Mouse (Mus musculus) heart, postnatal 14 days (tissue): ENCODE data around the gene Extl1. TPM values are rescaled to one million over a fixed set of nuclear protein-coding genes. Genes with fewer than 3 reads are reported as not detected.

Source experiments
- DNase-seq, 2 experiments: peaks; one replicate each; pipeline ENCODE4 v3.0.0; 2021 to 2022
- intact Hi-C: fragments of 180-260 bp; cut with DNase I; formaldehyde crosslinking; loops from one replicate; pipeline ENCODE4 v1.15.1; 2025
- total RNA-seq, 2 experiments: library from RNA; stranded (reverse); gene quantifications; 2 replicates each; pipeline ENCODE4 v1.2.3; 2021

The Extl1 gene
- total RNA-seq, 2 experiments from 2014 or later = 11.4 to 12.0 TPM

DNA sequence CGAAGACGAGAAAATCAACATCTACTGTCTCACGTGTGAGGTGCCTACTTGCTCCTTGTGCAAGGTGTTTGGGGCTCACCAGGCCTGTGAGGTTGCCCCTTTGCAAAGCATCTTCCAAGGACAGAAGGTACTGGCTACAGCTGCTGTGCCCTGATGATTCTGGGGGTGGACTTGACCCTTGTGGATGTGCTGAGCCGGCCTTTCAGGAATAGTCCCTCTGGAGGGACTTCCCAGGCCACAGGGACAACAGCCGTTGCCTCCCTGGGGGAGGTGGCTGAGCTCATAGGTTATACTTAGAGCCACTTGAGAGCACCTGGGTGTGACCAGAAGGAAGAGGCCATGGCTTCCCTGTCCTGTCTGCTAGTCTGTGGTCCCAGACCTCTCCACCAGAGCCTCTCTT is 64.0 kb downstream of the Extl1 start:
- intact Hi-C loops = loop anchor here (5.0 kb wide), 1 partner anchor 38 kb away; no protein-coding TSS in a partner anchor
- no peak for DNase-seq

DNA sequence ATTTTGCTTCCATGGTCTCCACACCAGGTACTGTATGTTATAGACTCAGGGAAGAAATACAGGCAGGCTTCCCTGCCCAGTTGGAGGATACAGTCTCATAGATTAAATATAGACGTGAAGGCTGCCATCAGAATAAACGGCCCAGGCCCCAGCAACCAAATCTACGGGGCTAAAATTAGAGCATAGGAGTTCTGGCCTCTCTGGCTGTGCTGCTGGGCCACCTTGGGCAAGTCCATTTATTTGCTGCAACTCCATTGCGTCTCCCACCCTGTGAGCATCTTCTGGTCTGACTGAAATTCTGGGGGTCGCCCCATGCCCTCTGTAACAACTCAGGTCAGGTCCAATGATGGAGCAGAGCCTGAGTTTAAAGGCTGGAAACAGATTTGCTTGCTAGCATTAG is 64.6 kb downstream of the Extl1 start:
- no peak for DNase-seq
- intact Hi-C loops = no loop called here

DNA sequence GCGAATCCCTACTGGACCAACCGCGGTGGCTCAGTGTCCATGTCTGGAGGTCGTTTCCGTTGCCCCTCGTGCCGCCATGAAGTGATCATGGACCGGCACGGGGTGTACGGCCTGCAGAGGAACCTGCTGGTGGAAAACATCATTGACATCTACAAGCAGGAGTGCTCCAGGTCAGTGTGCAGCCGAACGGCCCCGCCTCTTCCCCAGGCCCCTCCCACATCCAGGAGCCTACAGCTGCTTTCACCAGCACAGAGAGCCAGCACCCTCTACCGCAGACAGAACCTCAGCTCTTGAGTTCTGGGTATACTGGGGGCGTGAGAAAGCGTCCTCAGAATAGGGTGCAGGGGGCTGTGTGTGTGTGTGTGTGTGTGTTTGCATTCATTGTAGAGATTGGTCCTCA is 67.3 kb downstream of the Extl1 start:
- peak; percentile 34 to 53 for DNase-seq
- intact Hi-C loops = no loop called here

DNA sequence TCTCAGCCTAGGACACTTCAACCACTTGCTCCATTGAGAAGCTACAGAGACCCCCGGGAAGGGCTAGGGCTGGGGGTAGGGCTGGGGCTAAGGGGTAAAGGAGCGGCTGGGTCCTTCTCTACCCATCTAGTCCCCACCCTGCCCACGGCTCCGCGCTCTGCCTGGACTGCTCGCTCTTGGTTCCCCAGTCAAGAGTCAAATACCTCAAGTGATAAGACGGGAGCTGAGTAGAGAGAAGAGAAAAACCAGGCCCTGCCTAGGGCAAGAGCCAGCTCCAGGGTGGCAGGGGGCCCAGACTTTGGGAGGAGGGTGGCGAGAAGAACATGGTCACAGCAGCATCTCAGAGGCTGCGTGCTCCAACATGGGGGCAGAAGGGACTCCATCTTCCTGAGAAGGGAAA is 68.2 kb downstream of the Extl1 start:
- DNase-seq = peak; percentile 49 to 73
- intact Hi-C loops = no loop called here

DNA sequence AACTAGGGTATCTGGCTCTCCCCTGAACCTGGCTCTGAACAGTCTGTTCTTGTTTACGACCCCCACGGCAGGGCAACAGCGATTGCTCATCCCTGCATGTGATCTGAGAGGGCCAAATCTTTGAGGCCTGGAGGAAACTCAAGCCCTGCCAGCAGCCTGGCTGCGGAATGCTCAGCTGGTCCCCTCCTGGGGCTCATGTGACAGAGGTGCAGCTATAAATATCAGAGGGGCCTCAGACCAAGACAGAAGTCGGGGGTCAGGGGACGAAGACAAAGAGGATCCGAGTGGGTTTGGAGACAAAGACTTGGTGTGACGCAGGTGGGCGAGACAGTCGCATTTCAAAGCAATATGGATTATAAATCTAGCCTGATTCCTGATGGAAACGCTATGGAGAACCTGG is 68.8 kb downstream of the Extl1 start, which contains the start of gene Trim63:
Gene Trim63, plus strand, starts transcription at position 245 of the 400 bp plus-strand sequence.
- peak; percentile 55 to 71 for DNase-seq
- intact Hi-C loops = no loop called here

DNA sequence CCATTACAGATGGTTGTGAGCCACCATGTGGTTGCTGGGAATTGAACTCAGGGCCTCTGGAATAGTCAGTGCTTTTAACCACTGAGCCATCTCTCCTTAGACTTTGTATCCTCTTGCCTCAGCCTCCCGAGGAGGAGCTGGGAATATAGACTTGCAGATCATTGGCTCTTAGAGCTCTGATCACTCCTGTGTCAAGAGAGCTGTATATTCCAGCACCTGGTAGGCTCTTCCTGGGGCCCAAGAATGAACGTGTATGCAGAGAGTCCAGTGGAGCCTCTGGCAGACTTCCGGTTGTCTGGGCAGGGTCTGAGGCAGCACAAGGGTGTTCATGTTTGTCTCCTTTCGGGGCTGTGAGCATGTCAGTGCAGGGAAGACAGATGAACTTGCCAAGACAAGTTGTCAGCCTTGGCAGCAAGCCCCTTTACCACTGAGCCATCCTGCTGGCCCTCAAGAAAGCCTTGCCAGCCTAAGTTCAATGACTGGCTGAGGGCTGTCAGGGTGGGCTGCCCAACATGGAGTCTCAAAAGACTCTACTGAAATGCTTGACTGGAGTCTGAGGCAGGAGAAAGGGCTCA is 69.5 kb downstream of the Extl1 start:
- no peak for DNase-seq
- intact Hi-C loops = no loop called here

DNA sequence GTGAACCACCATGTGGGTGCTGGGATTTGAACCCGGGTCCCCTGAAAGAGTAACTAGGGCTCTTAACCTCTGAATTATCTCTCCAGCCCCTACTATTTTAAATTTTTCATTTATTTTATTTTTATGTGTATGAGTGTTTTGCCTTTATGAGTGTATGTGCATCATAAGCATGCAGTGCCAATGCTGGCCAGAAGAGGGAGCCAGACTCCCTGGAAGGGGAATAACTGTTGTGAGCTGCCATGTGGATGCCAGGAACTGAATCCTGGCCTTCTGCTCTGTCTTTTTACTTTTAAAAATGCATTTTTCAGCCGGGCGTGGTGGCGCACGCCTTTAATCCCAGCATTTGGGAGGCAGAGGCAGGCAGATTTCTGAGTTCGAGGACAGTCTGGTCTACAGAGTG is 70.7 kb downstream of the Extl1 start:
- DNase-seq = no peak
- intact Hi-C loops = no loop called here

DNA sequence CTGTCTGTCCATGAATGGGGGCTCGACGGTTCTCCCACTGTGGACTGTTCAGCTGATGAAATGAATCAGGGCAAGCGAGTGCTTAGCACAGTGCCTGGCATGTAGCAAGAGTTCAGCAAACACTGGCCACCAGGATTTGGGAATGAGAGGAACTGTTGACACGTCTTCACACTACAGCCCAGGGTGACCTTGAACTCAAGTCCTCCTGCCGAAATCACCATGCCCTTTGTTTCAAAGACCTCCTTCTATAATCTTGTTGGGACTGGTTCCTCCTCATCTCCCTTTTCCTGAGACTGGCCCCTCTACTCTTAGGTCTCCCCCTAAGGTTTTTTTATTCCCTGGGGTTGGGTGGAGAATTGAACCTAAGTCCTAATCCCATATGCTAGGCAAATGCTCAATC is 71.3 kb downstream of the Extl1 start:
- DNase-seq = no peak
- intact Hi-C loops = no loop called here

DNA sequence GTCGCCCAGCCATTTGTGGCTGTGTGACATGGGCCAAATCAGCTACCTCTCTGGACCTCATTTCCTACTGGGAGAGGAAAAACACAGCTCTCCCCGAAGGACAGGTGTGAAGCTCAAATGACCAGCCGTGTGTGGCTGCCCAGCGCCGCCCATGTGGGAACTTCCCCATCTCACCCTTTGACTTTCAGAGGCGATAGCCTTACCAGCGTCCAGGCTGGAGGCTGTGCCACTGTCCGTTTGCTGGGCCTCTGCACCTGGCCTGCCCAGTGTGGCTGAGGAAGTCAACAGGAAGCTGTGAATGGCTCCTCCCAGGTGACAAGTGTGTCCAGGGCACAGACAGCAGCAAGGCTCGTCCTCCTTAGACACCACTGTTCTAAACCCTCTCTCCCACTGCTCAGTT is 71.9 kb downstream of the Extl1 start:
- no peak for DNase-seq
- intact Hi-C loops = no loop called here

DNA sequence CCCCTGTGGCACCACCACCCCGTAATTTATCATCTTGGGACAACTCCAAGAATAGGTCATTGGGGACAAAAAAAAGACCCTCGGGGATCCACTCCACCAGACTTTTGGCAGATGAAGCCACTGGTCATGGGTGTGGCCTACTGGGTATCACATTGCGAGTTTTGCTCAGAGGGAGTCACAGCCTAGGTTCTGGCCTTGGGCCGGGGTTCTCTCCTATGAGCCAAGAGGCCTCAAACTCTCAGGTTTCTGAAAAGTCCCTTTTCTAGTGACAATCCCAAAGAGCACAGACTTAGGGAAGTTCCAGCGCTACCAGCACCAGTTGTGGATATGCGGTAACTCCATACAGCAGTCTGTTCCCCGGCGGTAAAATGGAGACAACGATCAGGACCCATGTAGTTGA is 73.0 kb downstream of the Extl1 start:
- intact Hi-C loops = no loop called here
- no peak for DNase-seq

DNA sequence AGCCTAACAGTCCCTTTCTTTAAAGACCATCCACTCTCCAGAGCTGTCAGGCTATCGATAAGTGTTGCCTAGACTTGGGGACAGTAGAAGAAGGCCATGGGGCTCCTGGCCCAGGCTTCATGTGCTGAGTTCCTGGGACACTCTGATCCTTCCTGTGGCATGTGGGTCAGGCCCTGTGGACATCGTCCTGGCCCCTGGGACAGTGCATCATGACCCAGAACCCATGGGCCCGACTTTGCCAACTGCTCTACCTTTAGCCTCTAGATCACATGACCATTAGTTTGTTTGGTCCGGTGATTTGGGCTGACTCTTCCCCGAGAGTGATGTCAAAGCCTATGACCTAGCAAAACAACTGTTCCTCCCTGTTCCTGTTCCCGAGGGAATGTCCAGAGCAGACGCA is 73.5 kb downstream of the Extl1 start:
- DNase-seq = no peak
- intact Hi-C loops = no loop called here

DNA sequence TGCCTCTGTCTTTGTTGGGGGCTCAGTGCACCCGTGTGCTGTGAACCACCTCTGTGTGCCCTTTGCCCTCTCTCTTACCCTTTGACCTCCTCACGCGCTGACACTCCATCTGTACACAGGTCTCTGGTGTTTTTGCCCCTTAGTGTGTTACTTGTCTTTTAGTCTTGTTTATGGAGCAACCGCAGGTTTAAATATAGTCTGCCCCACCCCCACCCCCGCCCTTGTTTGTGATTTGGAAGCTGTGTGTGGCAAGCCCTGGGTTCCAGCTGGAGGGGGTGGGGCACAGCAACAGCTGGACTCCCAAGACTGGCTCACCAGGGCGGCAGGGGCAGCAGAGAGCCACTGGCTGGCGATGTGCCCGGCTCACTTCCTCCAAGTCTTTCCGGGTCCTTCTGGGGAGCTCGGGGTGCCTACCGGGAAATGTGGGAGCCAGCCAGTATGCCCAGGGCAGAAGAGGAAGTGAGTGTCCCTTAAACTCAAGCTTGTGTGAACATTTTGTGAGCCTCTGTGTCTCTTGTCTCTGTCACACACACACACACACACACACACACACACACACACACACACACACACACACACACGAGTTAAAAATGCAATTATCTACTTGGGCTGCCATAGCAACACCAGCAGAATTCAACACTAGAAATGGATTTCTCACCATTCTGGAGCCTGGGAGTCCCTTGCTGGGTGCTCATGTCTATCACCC is 76.1 kb downstream of the Extl1 start:
- intact Hi-C loops = no loop called here
- DNase-seq = peak; percentile 73 to 77

DNA sequence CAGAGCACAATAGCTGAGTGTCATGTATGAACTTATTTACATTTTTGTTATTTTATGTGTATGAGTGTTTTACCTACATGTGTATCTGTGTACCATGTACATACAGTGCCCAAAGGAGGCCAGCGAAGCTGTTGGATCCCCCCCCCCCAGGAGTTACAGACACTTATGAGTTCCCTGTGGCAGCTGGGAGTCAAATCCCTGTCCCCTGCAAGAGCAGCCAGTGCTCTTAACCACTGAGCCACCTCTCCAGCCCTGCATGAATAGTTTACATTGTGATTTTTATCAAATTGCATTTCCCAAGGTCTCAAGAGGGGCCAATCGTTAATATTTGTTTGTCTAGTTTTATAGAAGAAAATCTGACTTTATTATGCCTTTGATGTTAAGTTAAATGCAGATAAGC is 76.7 kb downstream of the Extl1 start:
- DNase-seq = no peak
- intact Hi-C loops = no loop called here

Other genes with a start within 250 kb of the Extl1 start
- 10 to 100 TPM; 31.5 to 33.7 TPM for gene Cep85, start 196.7 kb downstream of the Extl1 start, total RNA-seq
- not detected for gene Gm7534, start 180.8 kb downstream of the Extl1 start, total RNA-seq
- gene Catsper4, start 156.5 kb downstream of the Extl1 start, total RNA-seq = not detected
- 1 to 10 TPM; 2.3 to 3.2 TPM for gene Cnksr1, start 145.5 kb downstream of the Extl1 start, total RNA-seq
- gene E130218I03Rik, start 140.2 kb downstream of the Extl1 start, total RNA-seq = not detected
- 1 to 10 TPM; 2.4 to 3.3 TPM for gene Zfp593, start 138.3 kb downstream of the Extl1 start, total RNA-seq
- gene Gm30191, start 136.9 kb downstream of the Extl1 start, total RNA-seq = not detected
- gene Grrp1, start 129.7 kb downstream of the Extl1 start, total RNA-seq = 10 to 100 TPM in 1 of 2 experiments, 1 to 10 TPM in 1; 8.6 to 13.8 TPM
- gene Pdik1l, start 96.0 kb downstream of the Extl1 start, total RNA-seq = 1 to 10 TPM; 6.6 to 8.6 TPM
- 100 to 1,000 TPM; 193 to 217 TPM for gene Trim63, start 68.7 kb downstream of the Extl1 start, total RNA-seq
- under 1 TPM; 0.68 to 0.96 TPM for gene Slc30a2, start 40.7 kb downstream of the Extl1 start, total RNA-seq
- gene Pafah2, start 12.5 kb upstream of the Extl1 start, total RNA-seq = 1 to 10 TPM; 7.5 to 8.6 TPM
- gene Stmn1, start 84.5 kb upstream of the Extl1 start, total RNA-seq = 10 to 100 TPM; 50.0 to 79.2 TPM
- 10 to 100 TPM; 15.5 to 19.6 TPM for gene Paqr7, start 112.8 kb upstream of the Extl1 start, total RNA-seq
- gene Aunip, start 127.1 kb upstream of the Extl1 start, total RNA-seq = under 1 TPM in 1 of 2 experiments, not detected in 1; 0.68 TPM
- gene Mtfr1l, start 151.5 kb upstream of the Extl1 start, total RNA-seq = 100 to 1,000 TPM; 162 to 167 TPM
- gene Selenon, start 168.3 kb upstream of the Extl1 start, total RNA-seq = 10 to 100 TPM; 26.1 to 27.9 TPM